Mouse (Mus musculus): ENCODE measurements around the gene Smok2a. TPM values are rescaled to one million over a fixed set of nuclear protein-coding genes. Genes with fewer than 3 reads are reported as not detected.
"Not testable (repeated sequence)": the region's sequence is repeated elsewhere in the genome, so short reads cannot be mapped to it uniquely, and the experiment has no call there.

Gene Smok2a
- polyA plus RNA-seq, 2 experiments = not detected

GRCm38 (mm10) chr17:13212136-13212850 lies 8.7 kb upstream of the Smok2a start:
- H3K27me3 ChIP-seq (ENCODE audit: control insufficient read depth, insufficient read depth, low read length) = no peaks in the 10 kb centered on the region
- ATAC-seq (ENCODE audit: insufficient read depth) (no peak), DNase-seq (ENCODE audit: low read depth in 3 of 3, low spot score in 3 of 3) (no peak)
- H3K27ac ChIP-seq = no peak overlapping the region
- H3K4me1 ChIP-seq (replicated peaks; ENCODE audit: control insufficient read depth in 2 of 2, insufficient read depth in 2 of 2, low read length in 1 of 2) = no peaks in the 10 kb centered on the region
- H3K9me3 ChIP-seq (ENCODE audit: control insufficient read depth, low read length) = peaks cover 41% of the 10 kb centered on the region
- H3K4me2 ChIP-seq (ENCODE audit: low read depth) = no peak overlapping the region
- no peak overlapping the region for H3K9ac ChIP-seq (replicated peaks)
- no peak for TF ChIP-seq EP300 (IDR thresholded peaks at IDR 0.05; ENCODE audit: low read depth)
- TF ChIP-seq CTCF (IDR thresholded peaks at IDR 0.05; ENCODE audit: low read depth) = no peak
- H3K4me3 ChIP-seq (ENCODE audit: insufficient read depth in 1 of 2, low read depth in 2 of 2, low read length in 2 of 2) = no peak overlapping the region
- no peaks in the 10 kb centered on the region for H3K36me3 ChIP-seq (replicated peaks; ENCODE audit: control insufficient read depth, insufficient read depth, low read depth)
- WGBS (ENCODE audit: insufficient replicate concordance) = 44% methylated on average over 7 of the region's 7 CpGs

GRCm38 (mm10) chr17:13214169-13214568 lies 6.8 kb upstream of the Smok2a start:
- H3K9me3 ChIP-seq (ENCODE audit: control insufficient read depth, low read length) = peaks cover 47% of the 10 kb centered on the region
- TF ChIP-seq EP300 (IDR thresholded peaks at IDR 0.05; ENCODE audit: low read depth) (no peak), CTCF (IDR thresholded peaks at IDR 0.05; ENCODE audit: low read depth) (no peak)
- WGBS (ENCODE audit: insufficient replicate concordance) = 31% methylated on average over 4 of the region's 4 CpGs

GRCm38 (mm10) chr17:13215595-13215994 lies 5.4 kb upstream of the Smok2a start:
- Histone ChIP-seq H3K9ac (replicated peaks) (no peak overlapping the region), H3K4me1 (replicated peaks; ENCODE audit: control insufficient read depth in 2 of 2, insufficient read depth in 2 of 2, low read length in 1 of 2) (no peaks in the 10 kb centered on the region), H3K36me3 (replicated peaks; ENCODE audit: control insufficient read depth, insufficient read depth, low read depth) (no peaks in the 10 kb centered on the region), H3K4me3 (ENCODE audit: insufficient read depth in 1 of 2, low read depth in 2 of 2, low read length in 2 of 2) (no peak overlapping the region), H3K9me3 (ENCODE audit: control insufficient read depth, low read length) (peaks cover 47% of the 10 kb centered on the region), H3K27me3 (ENCODE audit: control insufficient read depth, insufficient read depth, low read length) (no peaks in the 10 kb centered on the region), H3K4me2 (ENCODE audit: low read depth) (no peak overlapping the region), H3K27ac (no peak overlapping the region)
- 57% methylated on average over 2 of the region's 2 CpGs for WGBS (ENCODE audit: insufficient replicate concordance)
- no peak for DNase-seq (ENCODE audit: low read depth in 3 of 3, low spot score in 3 of 3)
- no peak for ATAC-seq (ENCODE audit: insufficient read depth)
- TF ChIP-seq CTCF (IDR thresholded peaks at IDR 0.05; ENCODE audit: low read depth) = no peak
- TF ChIP-seq EP300 (IDR thresholded peaks at IDR 0.05; ENCODE audit: low read depth) = no peak

More at GRCm38 (mm10) chr17:13214169-13214568, 6.8 kb upstream of the Smok2a start:
- Histone ChIP-seq H3K9ac (replicated peaks) (no peak overlapping the region), H3K4me3 (ENCODE audit: insufficient read depth in 1 of 2, low read depth in 2 of 2, low read length in 2 of 2) (no peak overlapping the region), H3K27ac (no peak overlapping the region), H3K36me3 (replicated peaks; ENCODE audit: control insufficient read depth, insufficient read depth, low read depth) (no peaks in the 10 kb centered on the region), H3K27me3 (ENCODE audit: control insufficient read depth, insufficient read depth, low read length) (no peaks in the 10 kb centered on the region), H3K4me1 (replicated peaks; ENCODE audit: control insufficient read depth in 2 of 2, insufficient read depth in 2 of 2, low read length in 1 of 2) (no peaks in the 10 kb centered on the region), H3K4me2 (ENCODE audit: low read depth) (no peak overlapping the region)
- no peak for DNase-seq (ENCODE audit: low read depth in 3 of 3, low spot score in 3 of 3)
- no peak for ATAC-seq (ENCODE audit: insufficient read depth)

- H3K9me3 ChIP-seq (ENCODE audit: control insufficient read depth, low read length) = peaks cover 26% of the 10 kb centered on the region
- not testable (repeated sequence) for H3K4me1 ChIP-seq (replicated peaks; ENCODE audit: control insufficient read depth in 2 of 2, insufficient read depth in 2 of 2, low read length in 1 of 2); H3K9ac ChIP-seq (replicated peaks); H3K27me3 ChIP-seq (ENCODE audit: control insufficient read depth, insufficient read depth, low read length); H3K4me3 ChIP-seq (ENCODE audit: insufficient read depth in 1 of 2, low read depth in 2 of 2, low read length in 2 of 2); H3K27ac ChIP-seq; DNase-seq (ENCODE audit: low read depth in 3 of 3, low spot score in 3 of 3); H3K4me2 ChIP-seq (ENCODE audit: low read depth); ATAC-seq (ENCODE audit: insufficient read depth); H3K36me3 ChIP-seq (replicated peaks; ENCODE audit: control insufficient read depth, insufficient read depth, low read depth)
- WGBS (ENCODE audit: insufficient replicate concordance) = 70% methylated on average over 2 of the region's 2 CpGs
These were observed 933 bp downstream of the Smok2a start for GRCm38 (mm10) chr17:13221921-13222320.

GRCm38 (mm10) chr17:13229957-13230356 lies 9.0 kb downstream of the Smok2a start, which contains the start of gene Smok2b:
Smok2b (plus strand) TSS chr17:13230257.
- WGBS (ENCODE audit: insufficient replicate concordance) = 48% methylated on average over 2 of the region's 2 CpGs
- not testable (repeated sequence) for H3K36me3 ChIP-seq (replicated peaks; ENCODE audit: control insufficient read depth, insufficient read depth, low read depth); H3K4me2 ChIP-seq (ENCODE audit: low read depth); H3K27ac ChIP-seq; ATAC-seq (ENCODE audit: insufficient read depth); DNase-seq (ENCODE audit: low read depth in 3 of 3, low spot score in 3 of 3); H3K4me3 ChIP-seq (ENCODE audit: insufficient read depth in 1 of 2, low read depth in 2 of 2, low read length in 2 of 2); H3K27me3 ChIP-seq (ENCODE audit: control insufficient read depth, insufficient read depth, low read length); H3K4me1 ChIP-seq (replicated peaks; ENCODE audit: control insufficient read depth in 2 of 2, insufficient read depth in 2 of 2, low read length in 1 of 2); H3K9ac ChIP-seq (replicated peaks)
- peaks cover 39% of the 10 kb centered on the region for H3K9me3 ChIP-seq (ENCODE audit: control insufficient read depth, low read length)

GRCm38 (mm10) chr17:13239461-13239860 lies 18.5 kb downstream of the Smok2a start:
- not testable (repeated sequence) for H3K9me3 ChIP-seq (ENCODE audit: control insufficient read depth, low read length)

GRCm38 (mm10) chr17:13240807-13241727 lies 20.1 kb downstream of the Smok2a start:
- not testable (repeated sequence) for H3K27me3 ChIP-seq (ENCODE audit: control insufficient read depth, insufficient read depth, low read length); H3K4me3 ChIP-seq (ENCODE audit: insufficient read depth in 1 of 2, low read depth in 2 of 2, low read length in 2 of 2); H3K27ac ChIP-seq; ATAC-seq (ENCODE audit: insufficient read depth); H3K9me3 ChIP-seq (ENCODE audit: control insufficient read depth, low read length); H3K4me2 ChIP-seq (ENCODE audit: low read depth); H3K36me3 ChIP-seq (replicated peaks; ENCODE audit: control insufficient read depth, insufficient read depth, low read depth); H3K9ac ChIP-seq (replicated peaks); DNase-seq (ENCODE audit: low read depth in 3 of 3, low spot score in 3 of 3); H3K4me1 ChIP-seq (replicated peaks; ENCODE audit: control insufficient read depth in 2 of 2, insufficient read depth in 2 of 2, low read length in 1 of 2)
- 65% methylated on average over 7 of the region's 13 CpGs for WGBS (ENCODE audit: insufficient replicate concordance)

More at GRCm38 (mm10) chr17:13239461-13239860, 18.5 kb downstream of the Smok2a start:
- H3K27me3 ChIP-seq (ENCODE audit: control insufficient read depth, insufficient read depth, low read length); H3K9ac ChIP-seq (replicated peaks); H3K4me1 ChIP-seq (replicated peaks; ENCODE audit: control insufficient read depth in 2 of 2, insufficient read depth in 2 of 2, low read length in 1 of 2); DNase-seq (ENCODE audit: low read depth in 3 of 3, low spot score in 3 of 3); H3K36me3 ChIP-seq (replicated peaks; ENCODE audit: control insufficient read depth, insufficient read depth, low read depth); ATAC-seq (ENCODE audit: insufficient read depth); H3K4me3 ChIP-seq (ENCODE audit: insufficient read depth in 1 of 2, low read depth in 2 of 2, low read length in 2 of 2); H3K27ac ChIP-seq; H3K4me2 ChIP-seq (ENCODE audit: low read depth): not testable (repeated sequence)
- 75% methylated on average over 4 of the region's 4 CpGs for WGBS (ENCODE audit: insufficient replicate concordance)

Data from liver, embryonic 14.5 days (tissue).